Mouse (Mus musculus) lung, postnatal 14 days (tissue): ENCODE measurements at regions not wholly inside any gene's neighbourhood (a gene's known extent, or its start where the extent isn't known, plus 50 kb on each side); places are given as distances from the start of the nearest gene placed in this dataset.

Experiments
- DNase-seq: peaks from one replicate; pipeline ENCODE4 v3.0.0; 2021

DNA sequence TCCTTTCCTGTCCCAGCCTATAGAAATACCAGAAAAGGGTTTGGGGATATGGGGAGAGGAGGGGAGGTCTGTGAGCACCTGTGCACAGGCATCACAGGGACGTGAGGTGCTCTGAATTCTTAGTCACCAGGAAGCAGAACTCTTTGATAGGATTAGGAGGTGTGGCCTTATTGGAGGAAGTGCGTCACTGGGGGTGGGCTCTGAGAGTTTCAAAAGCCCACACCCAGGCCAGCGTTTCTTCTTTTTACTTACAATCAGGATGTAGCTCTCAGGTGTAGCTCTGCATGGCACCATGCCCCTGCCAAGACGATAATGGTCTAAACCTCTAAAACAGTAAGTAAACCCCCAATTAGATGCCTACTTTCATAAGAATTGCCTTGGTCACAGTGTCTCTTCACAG, 162.6 kb upstream of the Ank start:
- no peak for DNase-seq

GRCm38 (mm10) chr15:27304256-27304655, 162.2 kb upstream of the Ank start:
- no peak for DNase-seq

DNA sequence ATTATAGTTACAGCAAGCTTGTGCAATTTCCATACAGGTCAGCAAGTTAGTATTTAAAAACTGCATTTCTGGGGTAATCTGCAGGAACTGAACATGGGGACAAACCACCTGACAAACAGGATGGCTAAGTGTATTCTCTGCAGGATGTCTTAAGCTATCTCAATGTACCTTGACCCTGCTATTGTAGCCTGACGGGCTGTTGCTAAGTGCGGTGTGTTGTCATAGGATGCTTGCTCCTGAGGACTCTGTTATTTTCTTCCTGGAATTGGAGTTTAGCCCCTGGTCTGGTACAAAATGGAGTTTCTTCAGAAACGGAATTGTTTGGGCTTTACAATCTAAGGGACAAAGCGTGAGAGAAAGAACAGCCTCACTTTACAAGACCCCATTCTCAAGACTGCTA, 161.4 kb upstream of the Ank start:
- DNase-seq = no peak

GRCm38 (mm10) chr15:27308639-27309038, 157.8 kb upstream of the Ank start:
- DNase-seq = no peak

DNA sequence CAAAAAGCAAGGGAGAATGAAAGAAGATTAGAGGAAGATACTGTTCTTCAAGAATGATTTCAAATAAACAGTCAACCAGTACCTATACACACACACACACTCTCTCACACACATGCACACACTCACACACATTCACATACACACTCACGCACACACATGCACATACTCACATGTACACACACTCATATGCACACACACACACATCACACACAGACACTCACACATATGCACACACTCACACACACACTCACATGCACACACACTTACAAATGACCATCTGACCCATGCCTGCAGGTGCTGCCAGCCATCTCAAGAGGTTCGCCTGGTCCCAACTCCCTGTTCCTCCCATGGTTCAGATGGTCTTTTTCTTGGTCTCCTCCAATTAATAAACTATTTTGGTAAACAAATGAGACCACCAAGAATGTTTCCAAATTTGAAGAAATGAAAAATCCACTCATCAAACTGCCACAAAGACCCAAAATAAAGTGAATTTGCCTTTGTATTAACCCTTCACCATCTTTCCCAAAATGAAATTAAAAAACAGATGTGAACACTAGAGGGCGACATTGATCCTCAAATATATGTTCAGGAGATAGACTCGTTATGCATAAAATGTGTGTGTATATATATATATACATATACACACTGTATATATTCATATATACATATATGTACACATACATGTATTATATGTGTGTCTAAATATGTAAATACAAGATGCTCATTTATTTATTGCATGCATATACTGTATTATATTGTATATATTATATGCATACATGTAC, 150.3 kb upstream of the Ank start:
- no peak for DNase-seq

- DNase-seq = no peak
These were observed 149.7 kb upstream of the Ank start for GRCm38 (mm10) chr15:27316746-27317129.

DNA sequence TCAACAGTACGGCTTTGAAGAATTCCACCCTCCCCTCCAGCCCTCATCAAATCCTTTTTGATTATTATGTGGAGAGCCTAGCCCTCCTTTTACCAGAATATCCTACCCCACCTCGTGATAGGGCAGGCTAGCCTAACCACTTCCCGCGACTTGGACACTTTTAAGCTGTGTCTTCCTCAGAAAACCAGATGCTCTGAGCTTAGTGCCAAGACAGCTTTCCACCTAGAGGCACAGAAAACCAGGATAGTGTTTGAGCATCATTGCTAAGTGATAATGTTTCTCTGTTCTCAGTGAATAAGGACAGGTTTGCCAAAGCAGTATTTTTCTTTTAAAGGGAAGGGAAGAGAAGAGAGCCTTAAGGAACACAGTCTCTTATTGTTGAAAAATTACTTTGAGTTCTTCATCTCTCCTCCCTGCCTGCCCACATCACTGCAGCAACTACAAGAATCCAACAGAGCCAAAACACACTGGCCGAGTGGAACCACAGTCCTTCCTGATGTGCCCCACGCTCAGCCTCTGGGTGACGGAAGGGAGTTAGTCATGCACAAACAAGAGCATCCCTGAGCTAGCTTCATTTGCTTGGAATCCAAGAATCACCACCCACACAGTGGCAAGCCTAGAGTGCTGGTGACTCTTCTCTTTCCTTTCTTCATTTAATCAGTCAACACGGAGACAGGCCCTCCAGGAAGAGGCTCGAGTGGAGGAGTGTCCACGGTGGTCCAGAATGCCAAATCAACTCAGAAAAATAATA, 144.4 kb upstream of the Ank start:
- DNase-seq = no peak

DNA sequence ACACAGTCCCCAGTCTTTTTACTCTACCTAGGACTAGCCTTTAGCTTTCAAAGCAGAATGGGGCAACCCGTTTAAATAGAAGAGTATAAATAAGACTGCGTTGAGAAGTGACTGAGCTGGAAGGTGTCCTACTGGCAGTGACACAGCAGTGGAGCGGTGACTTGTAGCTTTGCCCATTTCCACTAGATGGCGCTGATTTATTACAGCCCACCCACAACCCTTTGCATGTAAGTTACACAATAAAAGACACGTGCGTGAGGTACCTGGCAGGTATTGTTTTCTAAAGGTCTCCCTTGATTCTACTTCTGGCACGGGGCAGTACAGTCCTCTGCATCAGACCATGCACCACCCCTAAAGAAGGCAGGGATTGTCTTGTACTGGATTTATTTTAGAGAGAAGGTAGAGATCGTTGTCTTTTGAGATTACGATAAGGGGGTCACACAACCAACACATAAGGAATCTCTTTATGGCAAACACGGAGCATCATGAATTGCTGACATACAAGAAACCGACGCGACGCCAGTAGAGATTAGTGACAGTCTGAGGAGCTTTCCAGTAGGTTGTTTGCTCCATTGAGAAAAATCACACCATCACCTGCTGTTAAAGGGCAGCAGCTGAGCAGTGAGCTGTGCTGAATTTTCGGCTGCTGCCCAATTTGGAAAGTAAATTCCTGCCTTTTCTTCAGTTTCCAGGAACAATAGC, 140.5 kb upstream of the Ank start:
- DNase-seq = peak; percentile 69

DNA sequence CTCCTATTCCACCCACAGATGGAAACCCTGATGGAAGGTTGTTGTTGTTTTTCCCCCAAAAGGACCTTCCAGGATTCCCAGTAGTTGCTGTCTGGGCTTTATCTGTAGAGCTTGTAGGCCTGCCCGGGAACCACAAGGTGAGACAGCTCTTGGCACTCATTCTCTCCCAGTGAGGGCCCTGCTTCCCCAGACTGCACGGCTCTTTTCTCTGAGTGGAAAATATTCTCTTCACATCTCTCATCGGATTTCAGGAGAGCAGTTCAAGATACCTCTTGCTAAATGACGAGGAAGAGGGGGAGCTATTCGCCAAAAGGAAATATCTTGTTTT, 140.0 kb upstream of the Ank start:
- no peak for DNase-seq

DNA sequence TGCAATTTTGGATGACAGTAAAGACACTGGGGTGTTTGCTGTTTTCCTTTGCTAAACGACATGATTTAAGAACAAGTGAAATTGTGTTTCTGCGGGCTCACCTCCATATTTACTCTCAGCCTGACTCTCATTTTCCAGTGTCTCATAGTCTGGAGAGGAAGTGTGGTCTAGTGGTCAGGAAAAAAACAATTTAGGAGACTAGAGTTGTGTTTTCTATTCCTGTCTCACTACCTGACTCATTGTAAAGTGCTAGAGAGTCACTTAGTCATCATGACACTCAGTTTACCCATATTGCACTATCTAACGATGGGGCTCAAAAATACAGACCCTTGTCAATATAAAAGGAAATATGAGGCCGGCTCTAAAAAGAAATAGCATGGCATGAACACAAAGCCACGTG, 138.7 kb upstream of the Ank start:
- no peak for DNase-seq

GRCm38 (mm10) chr15:27328441-27328840, 138.0 kb upstream of the Ank start:
- no peak for DNase-seq

DNA sequence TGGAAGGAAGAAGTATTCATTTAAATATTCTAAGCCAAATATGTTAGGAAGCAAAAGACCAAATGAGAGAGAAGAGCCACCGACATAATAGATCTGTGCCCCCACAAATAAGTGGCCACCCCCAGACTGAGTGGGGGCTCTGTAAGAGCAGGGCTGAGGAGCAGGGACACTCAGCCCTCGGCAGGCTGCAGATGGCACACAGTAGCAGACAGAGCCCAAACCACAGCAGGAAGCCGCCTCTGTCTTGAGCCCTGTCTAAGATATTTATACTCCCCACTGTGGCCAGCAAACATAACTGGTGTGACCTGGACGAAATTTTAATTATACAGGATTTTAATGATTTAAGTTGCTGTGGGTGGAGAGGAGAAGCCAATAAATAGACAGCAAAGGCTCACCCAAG, 126.4 kb upstream of the Ank start:
- DNase-seq = no peak

- no peak for DNase-seq
These were observed 124.9 kb upstream of the Ank start for GRCm38 (mm10) chr15:27341518-27341976.

- DNase-seq = no peak
These were observed 108.0 kb upstream of the Ank start for GRCm38 (mm10) chr15:27358441-27358840.

DNA sequence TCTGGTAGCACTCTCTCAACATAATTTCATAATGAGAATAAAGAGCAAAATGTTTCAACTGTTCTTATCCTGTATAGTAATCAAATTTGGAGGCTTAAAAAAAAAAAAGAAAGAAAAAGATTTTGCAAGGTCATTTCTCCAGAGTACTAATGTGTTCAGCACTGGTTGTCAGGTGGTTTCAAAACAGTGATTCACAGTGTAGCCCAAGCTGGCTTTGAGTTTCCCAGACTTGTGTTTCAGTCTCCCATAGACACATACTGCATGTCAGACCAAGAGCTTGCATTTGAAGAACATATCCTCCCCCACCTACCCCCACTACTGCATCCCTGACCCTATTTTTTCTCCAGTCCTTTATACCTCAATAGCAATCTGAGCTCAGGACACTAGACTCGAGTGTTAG, 107.2 kb upstream of the Ank start:
- DNase-seq = no peak

GRCm38 (mm10) chr15:27374517-27374916, 92.0 kb upstream of the Ank start:
- no peak for DNase-seq

- no peak for DNase-seq
These were observed 87.8 kb upstream of the Ank start for GRCm38 (mm10) chr15:27378601-27379094.

DNA sequence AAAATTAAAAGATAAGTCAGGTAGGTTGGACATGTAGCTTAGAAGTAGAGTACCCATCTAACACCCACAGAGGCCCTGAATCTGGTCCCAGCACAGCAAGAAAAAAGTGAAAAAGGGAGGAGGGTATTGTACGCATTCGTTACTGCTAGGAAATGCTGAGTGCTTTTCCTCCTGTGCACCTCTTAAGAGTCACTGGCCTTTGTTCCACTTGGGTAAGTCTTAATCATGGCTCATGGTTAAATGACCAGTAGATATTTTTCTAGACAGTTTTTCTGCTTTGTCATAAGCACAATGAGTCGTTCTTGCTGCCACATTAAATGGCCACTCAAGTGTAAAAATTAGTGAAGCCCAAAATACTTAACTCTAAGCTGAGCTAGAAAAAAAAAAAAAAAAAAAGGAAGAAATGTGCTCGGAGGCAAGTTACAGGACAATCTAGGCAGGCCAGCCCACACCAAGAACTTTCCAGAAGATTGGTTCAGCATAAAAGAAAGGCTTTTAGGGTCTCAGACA, 86.0 kb upstream of the Ank start:
- DNase-seq = no peak

DNA sequence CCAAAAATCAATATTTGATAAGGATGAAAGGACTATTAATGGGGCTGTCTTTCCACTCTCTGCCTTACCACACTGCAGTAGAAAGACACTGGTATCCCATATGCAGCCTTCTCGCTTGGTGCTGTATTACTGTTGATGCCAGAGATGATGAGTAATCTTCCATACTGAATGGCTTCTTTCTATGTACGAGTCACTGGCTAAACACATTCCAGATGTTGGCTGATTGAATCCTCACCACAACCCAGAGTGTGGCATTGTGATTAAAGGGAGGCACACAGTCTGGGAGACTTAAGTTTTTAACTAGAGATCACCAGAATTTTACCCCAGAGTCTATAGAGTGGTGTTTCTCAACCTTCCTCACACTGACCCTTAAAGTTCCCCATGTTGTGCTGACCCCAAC, 84.9 kb upstream of the Ank start:
- no peak for DNase-seq

GRCm38 (mm10) chr15:27390567-27390966, 75.9 kb upstream of the Ank start:
- DNase-seq = no peak

- DNase-seq = no peak
These were observed 60.7 kb upstream of the Ank start for GRCm38 (mm10) chr15:27405721-27406161.

DNA sequence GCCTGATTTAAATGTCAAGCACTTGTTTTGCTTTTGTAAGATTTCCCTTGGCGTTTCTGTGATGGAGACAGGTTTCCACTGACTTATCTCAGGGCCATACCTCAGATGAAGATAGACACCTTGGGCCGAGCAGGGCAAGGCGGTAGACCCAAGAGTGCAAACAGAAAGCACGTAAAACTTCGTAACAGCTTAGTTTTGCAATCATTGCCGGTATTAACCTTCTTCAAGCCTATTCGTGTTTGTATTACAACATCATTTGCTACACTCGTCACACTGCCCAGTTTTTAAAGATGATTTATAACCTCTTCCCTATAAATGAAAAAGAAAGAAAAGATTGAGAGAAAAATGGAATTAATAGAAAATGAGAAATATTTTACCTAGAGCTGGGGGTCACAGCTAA, 56.6 kb upstream of the Ank start:
- no peak for DNase-seq

- no peak for DNase-seq
These were observed 54.2 kb upstream of the Ank start for GRCm38 (mm10) chr15:27412304-27412703.

DNA sequence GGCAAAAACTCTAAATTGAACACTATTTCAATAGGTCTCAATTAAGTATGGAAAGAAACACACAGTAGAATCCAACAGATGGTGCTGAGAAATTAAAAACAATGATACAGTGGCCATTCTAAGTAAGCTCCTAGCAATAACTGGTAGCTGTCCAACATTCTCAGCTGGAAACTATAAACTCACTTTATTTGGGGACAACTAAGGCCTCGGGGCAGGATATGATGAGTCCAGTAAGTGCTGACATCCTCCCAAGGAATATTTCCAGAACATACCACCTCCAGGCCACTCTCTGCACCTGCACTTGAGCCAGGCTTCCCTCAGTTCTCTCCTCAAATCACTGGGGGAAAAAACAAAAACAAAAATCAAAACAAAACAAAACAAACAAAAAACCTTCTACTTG, 53.7 kb upstream of the Ank start:
- no peak for DNase-seq
